Mouse (Mus musculus) stomach, postnatal 0 days (tissue): ENCODE results near the gene Topbp1.
A peak's percentile ranks its signal among the peaks of the same experiment; 100 is the strongest.

Experiments
- CTCF ChIP-seq: IDR thresholded peaks from 2 replicates; pipeline ENCODE4 v1.5.1; 2016; ENCODE audit warnings: antibody characterized with exemption, low read depth, mild to moderate bottlenecking, moderate library complexity
- EP300 ChIP-seq: optimal IDR thresholded peaks from 2 replicates; pipeline ENCODE3; 2016; ENCODE audit warnings: antibody characterized with exemption

DNA sequence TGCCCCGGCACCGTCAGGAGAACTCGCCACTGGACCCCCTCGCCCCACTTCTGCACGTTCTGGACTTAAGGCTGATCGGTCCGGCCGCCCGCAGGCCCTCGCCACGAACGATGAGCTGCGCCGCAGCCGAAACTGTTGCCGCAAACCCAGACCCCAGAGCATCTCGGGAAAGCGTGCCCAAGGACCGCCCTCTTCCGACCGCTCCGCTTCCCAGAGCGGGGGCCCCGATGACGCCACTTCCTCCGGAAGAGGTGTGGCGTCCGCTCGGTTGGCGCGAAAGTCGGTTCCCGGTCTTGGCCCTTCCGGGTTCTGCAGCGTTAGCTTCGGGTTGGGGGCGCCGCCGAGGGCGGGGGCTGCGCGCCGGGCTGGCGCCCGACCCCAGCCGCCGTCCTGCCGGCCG, at the start of gene Topbp1, which contains the start of gene 1300017J02Rik:
- no peak for TF ChIP-seq EP300
- peak; percentile 46 for TF ChIP-seq CTCF
